Mouse (Mus musculus) kidney, embryonic 14.5 days (tissue): ENCODE measurements around the gene Spdef. TPM values are rescaled to one million over a fixed set of nuclear protein-coding genes. Genes with fewer than 3 reads are reported as not detected.

ENCODE experiments used
- ATAC-seq: fragments of 200-750 bp; cut with Nextera tagmentation; 2 replicates; pipeline ENCODE4 v1.8.0; 2017; ENCODE audit warnings: moderate number of reproducible peaks, mild to moderate bottlenecking, moderate TSS enrichment, moderate library complexity; ENCODE audit not compliant: low FRiP score, low TSS enrichment
- H3K27ac ChIP-seq: fragments of 300-500 bp; sonication (generic); 2 replicates; pipeline ENCODE4 v1.5.1; 2014; ENCODE audit warnings: low read depth, mild to moderate bottlenecking, low read length, moderate library complexity, mixed read lengths
- H3K27me3 ChIP-seq: fragments of 300-500 bp; sonication (generic); 2 replicates; pipeline ENCODE4 v1.6.1; 2014; ENCODE audit warnings: mild to moderate bottlenecking, low read length; ENCODE audit not compliant: control insufficient read depth, insufficient read depth
- H3K36me3 ChIP-seq: fragments of 300-500 bp; sonication (generic); 2 replicates; pipeline ENCODE4 v1.6.1; 2014; ENCODE audit warnings: low read length, mixed read lengths; ENCODE audit not compliant: control insufficient read depth, insufficient read depth
- H3K4me1 ChIP-seq: fragments of 300-500 bp; sonication (generic); 2 replicates; pipeline ENCODE4 v1.6.1; 2014; ENCODE audit warnings: low read length, mixed read lengths; ENCODE audit not compliant: control insufficient read depth, insufficient read depth
- H3K4me2 ChIP-seq: fragments of 300-500 bp; sonication (generic); replicated peaks from 2 replicates; pipeline ENCODE4 v1.6.1; 2014; ENCODE audit warnings: low read depth, mild to moderate bottlenecking, low read length
- H3K4me3 ChIP-seq: fragments of 300-500 bp; sonication (generic); 2 replicates; pipeline ENCODE4 v1.5.1; 2014; ENCODE audit warnings: mild to moderate bottlenecking, low read length
- H3K9ac ChIP-seq: fragments of 300-500 bp; sonication (generic); 2 replicates; pipeline ENCODE4 v1.6.1; 2014; ENCODE audit warnings: low read depth, mild to moderate bottlenecking, low read length, moderate library complexity
- H3K9me3 ChIP-seq: fragments of 300-500 bp; sonication (generic); 2 replicates; pipeline ENCODE4 v1.6.1; 2016; ENCODE audit warnings: low read length; ENCODE audit not compliant: control insufficient read depth
- WGBS: fragments of 180-500 bp; shearing (Covaris S2); extraction: QIAGEN DNeasy Blood & Tissue Kit; methylation state at CpG from one replicate; pipeline ENCODE4 v1.1.7; 2014; 5-methylcytosine and 5-hydroxymethylcytosine counted together
- polyA plus RNA-seq: library from polyadenylated mRNA; unstranded; fragments of >200 nt; fragmentation: Nextera tagmentation; extraction: Ambion mirVana; gene quantifications from 2 replicates; pipeline ENCODE4 v1.2.1, GENCODE M21; 2014

Gene Spdef
- polyA plus RNA-seq, 1 experiment from 2014 or later, result 0.20 TPM

DNA sequence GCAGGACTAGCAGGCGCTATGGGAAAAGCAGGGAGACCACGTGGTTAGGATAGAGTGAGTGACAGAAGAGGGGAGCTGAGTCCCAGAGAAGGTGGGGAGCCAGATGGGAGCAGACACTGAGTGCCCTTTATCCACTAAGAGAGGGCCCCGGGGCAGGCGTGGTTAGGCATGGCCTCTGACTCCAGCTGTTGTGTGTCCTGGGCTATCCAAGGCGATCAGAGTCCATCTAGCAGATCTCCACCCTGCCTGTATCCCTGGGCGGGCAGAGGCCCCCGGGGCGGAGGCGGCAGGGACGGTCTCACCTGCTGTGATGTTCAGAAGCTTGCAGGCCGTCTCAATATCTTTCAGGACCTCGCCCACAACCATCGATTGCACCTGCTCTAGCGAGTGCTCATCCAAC is 9.1 kb downstream of the Spdef start:
- Histone ChIP-seq H3K4me3 (no peak overlapping the region), H3K4me1 (peaks cover 8% of the 10 kb centered on the region), H3K27ac (no peak overlapping the region), H3K36me3 (no peaks in the 10 kb centered on the region), H3K9ac (no peak overlapping the region), H3K4me2 (no peak overlapping the region), H3K27me3 (peaks cover 4% of the 10 kb centered on the region; the same call in 1 of the 2 replicates), H3K9me3 (no peaks in the 10 kb centered on the region)
- WGBS, result 73% methylated on average over 14 of the region's 14 CpGs
- ATAC-seq, result no peak

DNA sequence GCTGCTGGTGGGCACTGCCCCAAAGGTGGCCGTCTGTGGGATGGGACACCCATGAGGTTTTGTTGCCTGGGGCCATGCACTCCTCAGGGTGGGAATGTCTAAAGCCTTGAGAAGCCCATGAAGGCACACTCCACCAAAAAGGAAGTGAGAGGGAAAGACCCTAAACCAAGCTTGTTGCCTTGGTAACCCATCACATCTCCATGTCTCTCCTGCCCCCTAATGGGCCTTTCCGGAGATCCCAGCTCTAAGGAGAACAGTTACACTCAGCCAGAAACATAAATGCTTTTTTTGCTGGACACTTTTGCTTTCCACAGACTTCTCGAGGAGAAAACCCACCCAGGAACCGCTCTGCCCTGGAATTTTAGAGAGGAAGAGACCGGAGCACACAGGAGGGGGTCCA is 10.5 kb downstream of the Spdef start:
- peaks cover 4% of the 10 kb centered on the region; the same call in 1 of the 2 replicates for H3K27me3 ChIP-seq
- H3K27ac ChIP-seq, result no peak overlapping the region
- H3K36me3 ChIP-seq, result no peaks in the 10 kb centered on the region
- H3K4me3 ChIP-seq, result no peak overlapping the region
- no peak overlapping the region for H3K9ac ChIP-seq
- WGBS, result 51% methylated on average over 5 of the region's 5 CpGs
- H3K4me1 ChIP-seq, result 0 out of 2 replicates have a peak, but pooled peaks cover 5% of the 10 kb centered on the region
- H3K9me3 ChIP-seq, result no peaks in the 10 kb centered on the region
- H3K4me2 ChIP-seq, result no peak overlapping the region
- no peak for ATAC-seq

DNA sequence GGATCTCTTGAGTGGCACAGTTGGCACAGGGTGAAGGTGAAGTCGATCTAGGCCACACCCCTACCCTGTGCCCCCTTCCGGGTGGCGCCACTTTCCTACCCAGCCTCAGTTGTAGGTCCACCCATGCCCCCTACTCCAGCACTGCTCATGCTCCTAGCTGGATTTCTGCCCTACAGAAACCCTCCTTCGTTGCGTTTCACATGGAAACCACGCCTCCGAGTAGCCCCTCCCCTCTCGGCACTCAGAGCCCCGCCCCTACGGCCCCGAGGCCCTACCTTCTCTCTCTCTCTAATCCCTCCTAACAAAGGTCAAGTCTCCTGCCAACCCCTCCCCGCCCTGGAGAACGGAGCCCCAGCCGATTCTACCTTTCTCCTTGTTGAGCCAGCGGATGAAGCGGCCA is 12.0 kb downstream of the Spdef start:
- H3K27me3 ChIP-seq, result peaks cover 4% of the 10 kb centered on the region; the same call in 1 of the 2 replicates
- 7% methylated on average over 16 of the region's 16 CpGs for WGBS
- no peaks in the 10 kb centered on the region for H3K36me3 ChIP-seq
- 0 out of 2 replicates have a peak, but pooled peaks cover 5% of the 10 kb centered on the region for H3K4me1 ChIP-seq
- peak overlapping the region; percentile 29 for H3K4me3 ChIP-seq
- peak overlapping the region; percentile 45 for H3K4me2 ChIP-seq
- ATAC-seq, result peak; percentile 48; the same call in 1 of the 2 replicates
- H3K9me3 ChIP-seq, result no peaks in the 10 kb centered on the region
- no peak overlapping the region for H3K27ac ChIP-seq
- peak overlapping the region; percentile 35; the same call in 1 of the 2 replicates for H3K9ac ChIP-seq

DNA sequence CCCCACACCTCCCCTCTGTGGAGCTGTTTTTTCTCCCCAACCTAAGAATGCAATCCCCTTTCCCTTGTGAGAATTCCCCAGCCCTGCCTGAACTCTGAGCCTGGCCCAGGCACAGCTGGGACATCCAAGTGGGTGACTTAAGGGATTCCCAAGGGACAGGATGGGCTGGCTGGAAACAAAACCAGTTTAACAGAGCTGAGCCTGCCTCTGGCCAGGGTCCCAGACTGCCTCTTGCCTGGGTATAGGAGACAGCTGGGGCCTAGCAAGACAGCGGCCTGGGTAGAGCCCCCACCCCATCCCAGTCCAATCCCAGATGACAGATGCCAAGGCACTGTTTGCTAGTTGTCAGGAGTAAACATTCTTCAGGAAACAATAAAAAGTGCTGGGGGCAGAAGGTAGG is 15.9 kb downstream of the Spdef start:
- no peak for ATAC-seq
- H3K27me3 ChIP-seq, result peaks cover 4% of the 10 kb centered on the region; the same call in 1 of the 2 replicates

DNA sequence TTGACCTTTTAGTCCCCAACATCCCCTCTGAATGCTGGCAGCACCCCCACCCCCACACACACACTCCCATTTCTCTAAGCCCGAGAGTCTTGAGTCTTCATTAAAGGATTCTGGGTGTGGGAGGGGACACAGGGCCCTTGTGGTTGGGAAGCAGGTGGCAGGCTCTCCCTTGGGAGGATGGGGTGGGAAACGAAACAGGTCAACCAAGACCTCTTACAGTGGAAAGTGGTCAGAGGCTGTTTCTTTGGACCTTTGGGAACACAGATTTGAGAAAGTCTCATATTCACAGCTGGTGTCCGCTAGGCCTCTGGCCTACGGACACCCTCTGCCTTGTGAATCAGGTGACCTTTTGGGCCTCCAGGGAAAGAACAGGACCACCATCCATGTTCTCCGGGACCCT is 19.1 kb downstream of the Spdef start:
- Histone ChIP-seq H3K4me3 (no peak overlapping the region), H3K4me1 (peaks cover 9% of the 10 kb centered on the region; the same call in 1 of the 2 replicates), H3K27me3 (no peaks in the 10 kb centered on the region; the same call in none of the 2 replicates), H3K36me3 (no peaks in the 10 kb centered on the region), H3K4me2 (no peak overlapping the region), H3K9me3 (no peaks in the 10 kb centered on the region), H3K9ac (no peak overlapping the region), H3K27ac (no peak overlapping the region)
- no peak for ATAC-seq
- WGBS, result 74% methylated on average over 5 of the region's 5 CpGs

More for the DNA sequence above, 15.9 kb downstream of the Spdef start:
- no peak overlapping the region for H3K27ac ChIP-seq
- H3K9me3 ChIP-seq, result no peaks in the 10 kb centered on the region
- no peak overlapping the region for H3K9ac ChIP-seq
- no peaks in the 10 kb centered on the region for H3K36me3 ChIP-seq
- WGBS, result 82% methylated on average over 1 of the region's 1 CpGs
- H3K4me1 ChIP-seq, result peaks cover 14% of the 10 kb centered on the region; the same call in 1 of the 2 replicates
- no peak overlapping the region for H3K4me2 ChIP-seq
- no peak overlapping the region for H3K4me3 ChIP-seq

DNA sequence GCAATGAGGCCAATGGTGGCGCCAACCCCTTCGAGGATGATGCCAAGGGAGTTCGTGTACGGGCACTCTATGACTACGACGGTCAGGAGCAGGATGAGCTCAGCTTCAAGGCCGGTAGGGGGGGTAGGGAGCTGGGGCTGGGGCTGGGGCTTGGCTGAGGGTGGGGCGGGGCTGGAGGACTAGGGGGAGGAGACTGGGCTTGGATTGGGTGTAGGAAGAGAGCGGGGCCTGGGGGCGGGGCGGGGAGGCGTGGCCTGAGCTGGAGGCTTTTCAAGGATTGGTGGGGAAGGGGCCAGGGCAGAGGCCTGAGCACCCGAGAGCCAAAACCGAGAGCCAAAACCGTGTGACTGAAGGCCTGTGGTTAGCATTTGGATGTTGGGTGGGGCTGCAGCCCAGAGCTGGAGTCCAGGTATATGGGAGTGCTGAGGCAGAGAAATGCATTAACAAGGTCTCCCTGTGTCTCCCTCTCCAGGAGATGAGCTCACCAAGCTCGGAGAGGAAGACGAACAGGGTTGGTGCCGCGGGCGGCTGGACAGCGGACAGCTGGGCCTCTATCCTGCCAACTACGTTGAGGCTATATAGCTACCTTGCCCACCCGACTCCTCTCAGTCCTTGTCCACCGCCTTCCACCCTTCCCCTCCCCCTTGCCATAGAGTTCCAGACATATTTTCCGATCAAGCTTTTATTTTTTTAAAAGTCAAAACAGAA is 20.6 kb downstream of the Spdef start:
- peak overlapping the region; percentile 59 for H3K4me2 ChIP-seq
- peaks cover 9% of the 10 kb centered on the region; the same call in 1 of the 2 replicates for H3K4me1 ChIP-seq
- no peaks in the 10 kb centered on the region for H3K36me3 ChIP-seq
- H3K27ac ChIP-seq, result no peak overlapping the region
- peak overlapping the region; percentile 32; the same call in 1 of the 2 replicates for H3K9ac ChIP-seq
- H3K9me3 ChIP-seq, result no peaks in the 10 kb centered on the region
- WGBS, result 8% methylated on average over 24 of the region's 25 CpGs
- ATAC-seq, result peak; percentile 94
- peak overlapping the region; percentile 25; the same call in 1 of the 2 replicates for H3K4me3 ChIP-seq
- no peaks in the 10 kb centered on the region; the same call in none of the 2 replicates for H3K27me3 ChIP-seq

DNA sequence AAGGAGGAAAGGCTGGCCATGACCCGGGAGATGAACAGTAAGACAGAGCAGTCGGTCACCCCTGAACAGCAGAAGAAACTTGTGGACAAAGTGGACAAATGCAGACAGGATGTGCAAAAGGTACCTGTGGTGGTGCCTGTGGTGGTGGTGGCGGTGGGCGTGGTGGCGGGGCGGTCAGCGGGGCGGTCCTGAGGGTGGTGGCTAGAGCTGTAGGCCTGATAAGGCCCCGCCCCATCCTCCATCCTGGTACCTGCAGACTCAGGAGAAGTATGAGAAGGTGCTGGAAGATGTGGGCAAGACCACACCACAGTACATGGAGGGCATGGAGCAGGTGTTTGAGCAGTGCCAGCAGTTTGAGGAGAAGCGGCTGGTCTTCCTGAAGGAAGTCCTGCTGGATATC is 23.1 kb downstream of the Spdef start:
- Histone ChIP-seq H3K27me3 (no peaks in the 10 kb centered on the region; the same call in none of the 2 replicates), H3K4me1 (peaks cover 9% of the 10 kb centered on the region; the same call in 1 of the 2 replicates), H3K9ac (no peak overlapping the region), H3K27ac (no peak overlapping the region), H3K36me3 (no peaks in the 10 kb centered on the region), H3K4me2 (no peak overlapping the region), H3K9me3 (no peaks in the 10 kb centered on the region), H3K4me3 (no peak overlapping the region)
- WGBS, result 44% methylated on average over 10 of the region's 10 CpGs
- no peak for ATAC-seq

DNA sequence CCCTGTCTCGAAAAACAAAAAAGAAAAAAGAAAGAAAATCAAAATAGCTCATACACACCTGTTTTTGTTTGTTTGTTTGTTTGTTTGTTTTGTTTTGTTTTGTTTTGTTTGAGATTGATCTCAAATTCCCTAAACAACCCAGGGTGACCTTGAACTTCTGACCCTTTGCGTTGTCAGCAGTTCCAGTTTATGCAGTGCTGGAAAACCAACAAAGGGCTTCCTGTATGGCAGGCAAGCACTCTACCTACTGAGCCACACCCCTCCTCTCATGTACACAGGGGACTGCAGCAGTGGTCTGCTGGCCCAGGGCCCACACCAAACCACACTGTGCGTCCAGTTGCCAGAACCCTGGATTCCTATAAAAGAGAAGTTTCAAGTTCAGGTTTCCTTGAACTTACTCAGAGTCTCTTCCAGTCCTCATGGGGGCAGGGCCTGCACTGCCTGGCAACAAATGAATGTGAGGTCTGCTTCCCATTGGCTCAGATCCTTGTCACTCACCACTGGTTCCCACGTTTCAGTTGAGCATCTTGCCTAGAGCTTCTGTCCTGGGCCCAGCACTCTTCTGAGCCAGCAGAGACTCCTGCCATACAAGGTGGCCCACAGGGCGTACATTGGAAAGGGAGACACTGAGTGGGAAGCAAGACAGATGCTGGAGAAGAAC is 24.7 kb downstream of the Spdef start:
- Histone ChIP-seq H3K9me3 (peaks cover 6% of the 10 kb centered on the region; the same call in 1 of the 2 replicates), H3K4me2 (no peak overlapping the region), H3K4me1 (peaks cover 9% of the 10 kb centered on the region; the same call in 1 of the 2 replicates), H3K27ac (no peak overlapping the region), H3K4me3 (no peak overlapping the region), H3K27me3 (no peaks in the 10 kb centered on the region; the same call in 1 of the 2 replicates), H3K9ac (no peak overlapping the region), H3K36me3 (no peaks in the 10 kb centered on the region)
- WGBS, result 61% methylated on average over 5 of the region's 5 CpGs
- no peak for ATAC-seq
